Mouse (Mus musculus): Measurements from ENCODE around the gene Fmnl2.

DNA sequence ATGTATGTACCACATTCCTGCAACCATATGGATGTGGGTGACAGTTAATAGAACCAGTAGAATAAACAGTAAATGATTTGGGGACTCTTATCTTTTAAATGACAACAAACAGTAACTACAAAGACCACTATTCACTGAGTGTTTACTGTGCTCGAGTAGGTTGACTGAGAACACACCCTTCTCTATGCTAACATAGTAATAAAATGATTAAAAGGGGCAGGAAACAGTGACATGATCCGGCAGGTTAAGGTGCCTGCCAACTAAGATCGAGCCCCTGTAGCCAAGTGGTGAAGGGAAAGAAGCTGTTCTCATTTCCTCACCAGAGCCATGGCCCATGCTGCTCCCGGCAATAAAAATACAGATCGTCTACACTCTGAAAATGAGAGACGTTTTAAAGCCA is 271.4 kb downstream of the Fmnl2 start:
- TF ChIP-seq CTCF (IDR thresholded peaks at IDR 0.05; ENCODE audit: low read depth, low read length) = no peak
- no peak for TF ChIP-seq POLR2A (IDR thresholded peaks at IDR 0.05; ENCODE audit: borderline replicate concordance, low read depth, low read length)

Data from bone marrow macrophage, adult 2 months (primary cell).